Mouse (Mus musculus) stomach, postnatal 0 days (tissue): Measurements from ENCODE around the gene 1700029F12Rik. TPM values are rescaled to one million over a fixed set of nuclear protein-coding genes. Genes with fewer than 3 reads are reported as not detected.

Experiments used
- ATAC-seq: fragments of 200-750 bp; cut with Nextera tagmentation; 2 replicates; pipeline ENCODE4 v1.8.0; 2017; ENCODE audit not compliant: low FRiP score, low TSS enrichment
- DNase-seq: peaks from one replicate; pipeline ENCODE4 v3.0.0-alpha.2; 2016; ENCODE audit warnings: low spot score
- H3K27ac ChIP-seq: fragments of 300-500 bp; sonication (generic); replicated peaks from 2 replicates; pipeline ENCODE4 v1.5.1; 2014; ENCODE audit warnings: mild to moderate bottlenecking, control low read depth
- H3K27me3 ChIP-seq: fragments of 300-500 bp; sonication (generic); 2 replicates; pipeline ENCODE4 v1.6.1; 2014; ENCODE audit warnings: low read length; ENCODE audit not compliant: control insufficient read depth, insufficient read depth
- H3K36me3 ChIP-seq: fragments of 300-500 bp; sonication (generic); 2 replicates; pipeline ENCODE4 v1.6.1; 2014; ENCODE audit warnings: low read length, mixed read lengths; ENCODE audit not compliant: control insufficient read depth, insufficient read depth
- H3K4me1 ChIP-seq: fragments of 300-500 bp; sonication (generic); replicated peaks from 2 replicates; pipeline ENCODE4 v1.6.1; 2014; ENCODE audit warnings: antibody characterized with exemption; ENCODE audit not compliant: control insufficient read depth, insufficient read depth
- H3K4me2 ChIP-seq: fragments of 300-500 bp; sonication (generic); replicated peaks from 2 replicates; pipeline ENCODE4 v1.6.1; 2014; ENCODE audit warnings: low read depth, mild to moderate bottlenecking, control low read depth, moderate library complexity
- H3K4me3 ChIP-seq: fragments of 300-500 bp; sonication (generic); 2 replicates; pipeline ENCODE4 v1.5.1; 2014; ENCODE audit warnings: low read depth, low read length, control low read depth
- H3K9ac ChIP-seq: fragments of 300-500 bp; sonication (generic); 2 replicates; pipeline ENCODE4 v1.6.1; 2014; ENCODE audit warnings: mild to moderate bottlenecking, low read length, control low read depth, mixed read lengths
- H3K9me3 ChIP-seq: fragments of 300-500 bp; sonication (generic); 2 replicates; pipeline ENCODE4 v1.6.1; 2016; ENCODE audit warnings: low read length; ENCODE audit not compliant: control insufficient read depth
- CTCF ChIP-seq: IDR thresholded peaks from 2 replicates; pipeline ENCODE4 v1.5.1; 2016; ENCODE audit warnings: antibody characterized with exemption, low read depth, mild to moderate bottlenecking, moderate library complexity
- EP300 ChIP-seq: optimal IDR thresholded peaks from 2 replicates; pipeline ENCODE3; 2016; ENCODE audit warnings: antibody characterized with exemption
- WGBS: fragments of 180-500 bp; shearing (Covaris S2); extraction: QIAGEN DNeasy Blood & Tissue Kit; methylation state at CpG from one replicate; pipeline ENCODE4 v1.1.7; 2014; 5-methylcytosine and 5-hydroxymethylcytosine counted together
- polyA plus RNA-seq: library from polyadenylated mRNA; unstranded; fragments of >200 nt; fragmentation: Nextera tagmentation; extraction: Ambion mirVana; gene quantifications from 2 replicates; pipeline ENCODE4 v1.2.1, GENCODE M21; 2015

1700029F12Rik gene
- polyA plus RNA-seq, 1 experiment from 2014 or later = not detected

GRCm38 (mm10) chr13:96985599-96986275 lies 48.4 kb downstream of the 1700029F12Rik start:
- Histone ChIP-seq H3K27ac (no peak overlapping the region), H3K27me3 (no peaks in the 10 kb centered on the region), H3K36me3 (no peaks in the 10 kb centered on the region), H3K4me2 (no peak overlapping the region), H3K9me3 (no peaks in the 10 kb centered on the region), H3K4me1 (no peaks in the 10 kb centered on the region), H3K4me3 (no peak overlapping the region), H3K9ac (no peak overlapping the region)
- no peak for DNase-seq
- ATAC-seq = no peak
- TF ChIP-seq EP300 (no peak), CTCF (no peak)
- 49% methylated on average over 12 of the region's 12 CpGs for WGBS

GRCm38 (mm10) chr13:96984688-96985087 lies 49.5 kb downstream of the 1700029F12Rik start:
- H3K4me2 ChIP-seq = no peak overlapping the region
- no peaks in the 10 kb centered on the region for H3K36me3 ChIP-seq
- H3K4me1 ChIP-seq = no peaks in the 10 kb centered on the region
- no peaks in the 10 kb centered on the region for H3K9me3 ChIP-seq
- no peak overlapping the region for H3K4me3 ChIP-seq
- no peak overlapping the region for H3K27ac ChIP-seq
- H3K9ac ChIP-seq = no peak overlapping the region
- no peak for ATAC-seq
- no peak for DNase-seq
- WGBS = 73% methylated on average over 5 of the region's 5 CpGs
- TF ChIP-seq CTCF = no peak
- no peak for TF ChIP-seq EP300
- H3K27me3 ChIP-seq = no peaks in the 10 kb centered on the region

- Histone ChIP-seq H3K9me3 (no peaks in the 10 kb centered on the region), H3K4me3 (no peak overlapping the region), H3K4me1 (no peaks in the 10 kb centered on the region), H3K27me3 (no peaks in the 10 kb centered on the region), H3K27ac (no peak overlapping the region), H3K9ac (no peak overlapping the region), H3K36me3 (no peaks in the 10 kb centered on the region), H3K4me2 (no peak overlapping the region)
- TF ChIP-seq CTCF (no peak), EP300 (no peak)
- no peak for DNase-seq
- 56% methylated on average over 26 of the region's 26 CpGs for WGBS
- no peak for ATAC-seq
Observed at GRCm38 (mm10) chr13:96983251-96984126, 50.7 kb downstream of the 1700029F12Rik start.

- no peak for DNase-seq
- no peak overlapping the region for H3K4me2 ChIP-seq
- no peak overlapping the region for H3K4me3 ChIP-seq
- H3K27me3 ChIP-seq = no peaks in the 10 kb centered on the region
- H3K27ac ChIP-seq = no peak overlapping the region
- H3K4me1 ChIP-seq = no peaks in the 10 kb centered on the region
- TF ChIP-seq EP300 (no peak), CTCF (no peak)
- H3K9ac ChIP-seq = no peak overlapping the region
- H3K36me3 ChIP-seq = no peaks in the 10 kb centered on the region
- no peaks in the 10 kb centered on the region for H3K9me3 ChIP-seq
- no peak for ATAC-seq
Observed at GRCm38 (mm10) chr13:96980561-96980960, 53.6 kb downstream of the 1700029F12Rik start.

GRCm38 (mm10) chr13:96976986-96977595 lies 57.1 kb downstream of the 1700029F12Rik start:
- TF ChIP-seq EP300 (no peak), CTCF (no peak)
- H3K4me3 ChIP-seq = no peak overlapping the region
- H3K9me3 ChIP-seq = no peaks in the 10 kb centered on the region
- H3K9ac ChIP-seq = no peak overlapping the region
- H3K27me3 ChIP-seq = no peaks in the 10 kb centered on the region
- no peaks in the 10 kb centered on the region for H3K4me1 ChIP-seq
- DNase-seq = no peak
- no peak overlapping the region for H3K4me2 ChIP-seq
- H3K36me3 ChIP-seq = no peaks in the 10 kb centered on the region
- ATAC-seq = no peak
- H3K27ac ChIP-seq = no peak overlapping the region
- 85% methylated on average over 6 of the region's 6 CpGs for WGBS

GRCm38 (mm10) chr13:96973318-96973717 lies 60.8 kb downstream of the 1700029F12Rik start:
- H3K4me1 ChIP-seq = no peaks in the 10 kb centered on the region
- no peak overlapping the region for H3K9ac ChIP-seq
- ATAC-seq (no peak), DNase-seq (no peak)
- WGBS = 85% methylated on average over 4 of the region's 4 CpGs
- TF ChIP-seq CTCF (no peak), EP300 (no peak)
- H3K27ac ChIP-seq = no peak overlapping the region
- H3K4me2 ChIP-seq = no peak overlapping the region
- H3K36me3 ChIP-seq = no peaks in the 10 kb centered on the region
- no peaks in the 10 kb centered on the region for H3K27me3 ChIP-seq
- H3K9me3 ChIP-seq = no peaks in the 10 kb centered on the region
- no peak overlapping the region for H3K4me3 ChIP-seq

Other genes with a start within 250 kb of the 1700029F12Rik start
- gene Gcnt4, start 109.7 kb downstream of the 1700029F12Rik start, polyA plus RNA-seq = 0.96 and 1.1 TPM in 2 replicates
- 0.70 TPM in 2 replicates for gene Fam169a, start 32.9 kb upstream of the 1700029F12Rik start, polyA plus RNA-seq
- gene Gm6169, start 64.9 kb upstream of the 1700029F12Rik start, polyA plus RNA-seq = 8.5 and 10.2 TPM in 2 replicates
- gene Gfm2, start 103.6 kb upstream of the 1700029F12Rik start, polyA plus RNA-seq = 12.7 and 13.1 TPM in 2 replicates
- gene Nsa2, start 103.6 kb upstream of the 1700029F12Rik start, polyA plus RNA-seq = 51.3 and 52.9 TPM in 2 replicates
- gene Hexb, start 164.0 kb upstream of the 1700029F12Rik start, polyA plus RNA-seq = 27.0 and 28.7 TPM in 2 replicates
- gene Enc1, start 206.7 kb upstream of the 1700029F12Rik start, polyA plus RNA-seq = 3.3 and 3.5 TPM in 2 replicates